Mouse (Mus musculus): Measurements from ENCODE around the gene Gm47969. TPM values are rescaled to one million over a fixed set of nuclear protein-coding genes. Genes with fewer than 3 reads are reported as not detected.
"Not testable (repeated sequence)": the region's sequence is repeated elsewhere in the genome, so short reads cannot be mapped to it uniquely, and the experiment has no call there.

Gm47969 gene
- not detected in 2 replicates for polyA plus RNA-seq (2015; fragmentation: Nextera tagmentation; extraction: Ambion mirVana)

DNA sequence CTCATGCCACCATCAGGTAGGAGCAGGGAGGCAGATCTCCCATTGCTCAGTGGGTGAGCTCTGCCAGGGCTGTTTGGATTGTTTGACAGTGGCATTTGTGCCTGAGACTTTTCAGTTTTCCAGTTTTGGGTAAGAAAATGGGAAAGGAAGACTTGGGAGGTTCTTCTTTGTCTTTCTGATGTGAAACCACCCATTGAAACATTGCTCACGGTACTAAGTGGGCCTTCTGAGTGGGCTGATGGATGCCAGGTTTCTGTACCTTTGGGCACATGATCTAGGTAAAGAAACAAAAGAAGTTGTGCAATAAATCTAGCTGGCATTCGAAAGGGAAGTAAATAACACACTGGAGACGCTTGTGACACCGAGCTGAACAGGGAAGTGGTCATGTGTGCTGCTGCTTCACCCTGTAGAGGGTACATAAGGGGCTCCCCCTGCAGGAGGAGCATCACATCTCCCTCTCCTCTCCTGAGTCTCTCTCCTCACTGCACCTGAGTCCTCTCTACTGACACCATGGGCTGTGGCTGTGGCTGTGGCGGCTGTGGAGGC is at the start of gene Gm47969:
Gene Gm47969 (plus strand): TSS at position 51 of the 546 bp plus-strand sequence.
- Histone ChIP-seq H3K27ac (no peak within 1 kb of the TSS), H3K4me1 (no peaks in the 10 kb centered on the region), H3K9me3 (replicated peaks) (no peaks in the 10 kb centered on the region), H3K27me3 (0 out of 2 replicates have a peak, but pooled peaks cover 3% of the 10 kb centered on the region), H3K4me3 (replicated peaks) (no peak within 1 kb of the TSS), H3K9ac (no peak within 1 kb of the TSS), H3K36me3 (no peaks in the 10 kb centered on the region), H3K4me2 (no peak within 1 kb of the TSS)
- no peak for ATAC-seq (replicated peaks; ENCODE audit: low FRiP score)
- 76% methylated on average over 5 of the region's 5 CpGs for WGBS

DNA sequence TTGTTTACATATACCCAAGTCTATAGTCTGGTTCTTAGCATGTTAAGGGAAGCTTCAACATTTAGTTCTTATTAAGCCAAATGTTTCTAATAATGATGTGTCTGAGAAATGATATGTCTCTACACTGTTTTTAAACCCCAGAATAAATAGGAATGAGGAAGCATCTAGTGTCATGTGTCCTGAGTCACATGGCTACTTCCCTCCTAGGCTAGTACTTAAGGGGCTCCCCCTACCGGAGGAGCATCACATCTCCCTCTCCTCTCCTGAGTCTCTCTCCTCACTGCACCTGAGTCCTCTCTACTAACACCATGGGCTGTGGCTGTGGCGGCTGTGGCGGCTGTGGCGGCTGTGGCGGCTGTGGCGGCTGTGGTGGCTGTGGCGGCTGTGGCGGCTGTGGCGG is 44.4 kb upstream of the Gm47969 start, which contains the start of gene Gm47959:
Gene Gm47959 (plus strand): TSS at position 243 of the 400 bp plus-strand sequence.
- not testable (repeated sequence) for H3K27me3 ChIP-seq; H3K27ac ChIP-seq; H3K4me2 ChIP-seq; H3K36me3 ChIP-seq; H3K9me3 ChIP-seq (replicated peaks); H3K4me1 ChIP-seq; ATAC-seq (replicated peaks; ENCODE audit: low FRiP score); H3K4me3 ChIP-seq (replicated peaks); H3K9ac ChIP-seq
- WGBS = 98% methylated on average over 9 of the region's 9 CpGs

DNA sequence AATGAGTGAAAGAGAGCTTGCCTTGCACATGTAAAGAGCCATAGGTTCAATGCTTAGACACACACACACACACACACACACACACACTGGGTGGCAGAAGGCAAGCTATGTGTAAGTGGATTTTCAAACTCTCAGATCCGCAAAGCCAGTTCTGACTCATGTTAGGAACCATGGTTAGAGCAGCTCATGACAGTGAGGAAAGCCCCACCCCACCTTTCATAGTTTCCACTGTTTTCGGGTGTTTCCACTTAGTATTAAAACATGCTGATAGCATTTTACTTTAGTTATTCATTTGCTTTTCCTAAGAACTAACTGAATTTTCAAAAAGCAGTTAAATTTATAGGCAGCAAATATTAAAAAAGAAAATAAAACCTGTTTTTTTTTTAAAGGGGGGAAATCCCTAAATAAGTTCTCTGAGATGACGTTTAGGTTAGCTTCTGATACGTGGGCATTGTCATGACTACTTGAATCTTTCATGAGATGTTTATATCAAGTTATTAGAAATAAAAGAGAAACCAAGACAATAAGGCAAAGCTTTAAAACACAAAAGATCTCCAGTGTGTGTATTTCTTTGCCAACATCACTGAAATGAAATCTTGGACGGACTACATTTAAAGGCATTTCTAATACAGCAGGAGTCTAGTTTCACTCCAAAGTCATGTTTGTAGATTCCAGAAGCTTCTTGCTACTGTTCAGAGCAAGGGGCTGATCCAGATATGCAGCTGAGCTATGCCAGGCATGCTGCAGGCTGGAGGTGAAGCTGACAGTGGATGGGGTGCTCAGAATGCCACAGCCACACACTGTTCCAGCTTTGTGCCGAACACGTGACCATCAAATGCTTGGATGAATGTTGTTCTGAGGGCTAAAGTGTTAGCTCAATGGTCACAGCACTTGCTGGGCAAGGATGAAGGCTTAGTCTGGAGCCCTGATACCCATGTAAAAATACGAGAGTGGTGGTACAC is 38.2 kb upstream of the Gm47969 start:
- Histone ChIP-seq H3K4me2 (no peak overlapping the region), H3K27me3 (no peaks in the 10 kb centered on the region), H3K9ac (no peak overlapping the region), H3K4me3 (replicated peaks) (no peak overlapping the region), H3K9me3 (replicated peaks) (no peaks in the 10 kb centered on the region), H3K27ac (no peak overlapping the region), H3K36me3 (no peaks in the 10 kb centered on the region), H3K4me1 (no peaks in the 10 kb centered on the region)
- no peak for ATAC-seq (replicated peaks; ENCODE audit: low FRiP score)
- 81% methylated on average over 8 of the region's 8 CpGs for WGBS

DNA sequence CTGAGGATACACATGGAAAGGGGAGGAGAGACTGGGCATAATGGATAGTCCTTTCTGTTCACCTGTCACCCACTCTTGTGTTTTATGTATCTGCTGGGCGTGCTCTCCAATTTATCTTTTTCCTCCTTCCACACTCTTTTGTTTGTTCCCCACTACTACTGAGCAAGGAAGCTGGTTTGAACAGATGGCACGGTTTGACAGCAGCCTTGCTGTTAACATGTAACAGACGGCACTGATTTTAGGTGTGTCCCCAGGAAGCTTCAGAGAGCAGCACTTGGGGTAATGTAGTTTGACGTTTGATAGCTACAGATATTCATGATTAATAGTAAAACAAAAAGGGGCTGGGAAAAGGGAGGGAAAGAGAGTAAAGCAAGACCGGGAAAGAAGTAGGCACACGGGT is 37.3 kb upstream of the Gm47969 start:
- Histone ChIP-seq H3K27me3 (no peaks in the 10 kb centered on the region), H3K9ac (no peak overlapping the region), H3K4me3 (replicated peaks) (no peak overlapping the region), H3K9me3 (replicated peaks) (no peaks in the 10 kb centered on the region), H3K27ac (no peak overlapping the region), H3K4me1 (no peaks in the 10 kb centered on the region), H3K36me3 (no peaks in the 10 kb centered on the region), H3K4me2 (no peak overlapping the region)
- WGBS = 65% methylated on average over 6 of the region's 6 CpGs
- no peak for ATAC-seq (replicated peaks; ENCODE audit: low FRiP score)

DNA sequence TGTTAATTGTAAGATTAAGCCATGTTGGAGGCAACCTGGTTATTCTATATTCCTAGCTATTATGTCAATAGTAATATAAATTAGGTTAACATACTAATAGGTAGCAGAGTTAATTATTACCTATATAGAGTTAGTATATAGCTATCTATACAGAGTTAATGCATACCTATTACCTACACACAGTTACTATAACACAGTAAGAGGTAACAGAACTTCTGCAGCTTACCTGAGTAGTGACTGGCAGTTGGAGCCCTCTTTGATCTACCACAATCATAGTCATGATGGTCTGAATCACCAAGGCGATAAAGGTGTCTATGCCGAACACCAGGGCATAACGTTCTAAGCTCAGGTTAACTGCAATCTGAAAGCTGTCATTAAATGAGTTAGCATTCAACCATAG is 30.3 kb upstream of the Gm47969 start:
- no peak overlapping the region for H3K4me2 ChIP-seq
- no peaks in the 10 kb centered on the region for H3K27me3 ChIP-seq
- 86% methylated on average over 3 of the region's 3 CpGs for whole genome bisulfite sequencing
- H3K9ac ChIP-seq = no peak overlapping the region
- no peak overlapping the region for H3K27ac ChIP-seq
- no peak overlapping the region for H3K4me3 ChIP-seq (replicated peaks)
- no peaks in the 10 kb centered on the region for H3K9me3 ChIP-seq (replicated peaks)
- no peak for ATAC-seq (replicated peaks; ENCODE audit: low FRiP score)
- no peaks in the 10 kb centered on the region for H3K36me3 ChIP-seq
- no peaks in the 10 kb centered on the region for H3K4me1 ChIP-seq

DNA sequence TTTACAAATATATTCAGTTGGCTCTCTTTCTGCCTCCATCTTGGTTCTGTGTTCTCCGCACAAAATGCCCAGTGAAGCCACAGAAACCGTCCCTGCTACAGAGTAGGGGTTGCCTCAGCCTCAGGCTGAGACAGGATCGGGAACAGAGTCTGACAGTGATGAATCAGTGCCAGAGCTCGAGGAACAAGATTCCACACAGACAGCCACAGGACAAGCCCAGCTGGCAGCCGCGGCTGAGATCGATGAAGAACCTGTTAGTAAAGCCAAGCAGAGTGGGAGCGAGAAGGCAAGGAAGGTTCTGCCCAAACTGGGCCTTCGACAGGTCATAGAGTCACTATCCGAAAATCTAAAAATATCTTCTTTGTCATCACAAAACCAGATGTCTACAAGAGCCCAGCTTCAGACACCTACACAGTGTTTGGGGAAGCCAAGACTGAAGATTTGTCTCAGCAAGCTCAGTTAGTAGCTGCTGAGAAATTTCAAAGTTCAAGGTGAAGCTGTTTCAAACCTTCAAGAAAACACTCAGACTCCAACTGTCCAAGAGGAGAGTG is 29.3 kb upstream of the Gm47969 start:
- Histone ChIP-seq H3K36me3 (no peaks in the 10 kb centered on the region), H3K4me1 (no peaks in the 10 kb centered on the region), H3K27me3 (no peaks in the 10 kb centered on the region), H3K27ac (no peak overlapping the region), H3K9ac (no peak overlapping the region), H3K4me3 (replicated peaks) (no peak overlapping the region), H3K4me2 (no peak overlapping the region), H3K9me3 (replicated peaks) (no peaks in the 10 kb centered on the region)
- WGBS = 81% methylated on average over 10 of the region's 10 CpGs
- ATAC-seq (replicated peaks; ENCODE audit: low FRiP score) = no peak

DNA sequence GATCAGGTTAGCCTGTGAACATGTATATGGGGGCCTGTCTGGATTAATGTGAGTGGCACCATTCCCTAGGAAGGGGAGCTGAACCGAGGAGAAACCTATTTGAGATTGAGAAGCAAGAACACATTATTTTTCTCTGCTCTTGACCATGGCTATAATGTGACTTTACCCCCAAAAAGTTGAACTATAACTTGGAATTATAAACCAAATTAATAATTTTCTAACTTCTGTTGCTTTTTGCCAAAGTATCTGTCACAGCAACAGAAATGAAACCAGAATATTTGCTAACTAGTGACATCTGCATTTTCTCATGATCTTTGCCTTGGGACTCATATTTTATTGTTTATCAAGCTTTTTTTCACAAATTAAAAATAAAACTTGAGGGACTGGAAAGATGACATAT is 28.2 kb upstream of the Gm47969 start:
- Histone ChIP-seq H3K27ac (no peak overlapping the region), H3K9ac (no peak overlapping the region), H3K9me3 (replicated peaks) (no peaks in the 10 kb centered on the region), H3K36me3 (no peaks in the 10 kb centered on the region), H3K4me2 (no peak overlapping the region), H3K4me3 (replicated peaks) (no peak overlapping the region), H3K27me3 (no peaks in the 10 kb centered on the region), H3K4me1 (no peaks in the 10 kb centered on the region)
- 70% methylated on average over 1 of the region's 1 CpGs for WGBS
- no peak for ATAC-seq (replicated peaks; ENCODE audit: low FRiP score)

DNA sequence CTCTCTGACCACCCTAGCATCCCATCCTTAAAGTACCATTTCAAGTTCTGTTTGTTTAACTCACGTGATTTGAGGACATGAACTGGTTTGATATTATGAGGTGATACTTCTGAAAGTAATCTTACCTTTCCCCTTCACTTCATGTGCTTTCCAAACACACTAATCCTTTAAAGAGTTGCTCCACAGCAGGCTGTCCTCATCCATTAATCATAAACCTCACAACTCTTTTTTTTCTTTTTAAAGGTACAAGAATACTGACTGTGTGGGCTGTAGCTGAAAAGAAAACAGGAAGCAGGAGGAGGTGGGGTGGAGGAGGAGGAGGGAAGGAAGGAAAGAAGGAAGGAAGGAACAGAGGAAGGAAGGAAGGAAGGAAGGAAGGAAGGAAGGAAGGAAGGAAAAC is 12.8 kb upstream of the Gm47969 start:
- WGBS = 67% methylated on average over 1 of the region's 1 CpGs
- H3K4me2 ChIP-seq = no peak overlapping the region
- H3K36me3 ChIP-seq = no peaks in the 10 kb centered on the region
- H3K9me3 ChIP-seq (replicated peaks) = no peaks in the 10 kb centered on the region
- H3K4me1 ChIP-seq = 0 out of 2 replicates have a peak, but pooled peaks cover 5% of the 10 kb centered on the region
- H3K4me3 ChIP-seq (replicated peaks) = no peak overlapping the region
- H3K27ac ChIP-seq = no peak overlapping the region
- H3K27me3 ChIP-seq = no peaks in the 10 kb centered on the region
- H3K9ac ChIP-seq = no peak overlapping the region
- ATAC-seq (replicated peaks; ENCODE audit: low FRiP score) = no peak

DNA sequence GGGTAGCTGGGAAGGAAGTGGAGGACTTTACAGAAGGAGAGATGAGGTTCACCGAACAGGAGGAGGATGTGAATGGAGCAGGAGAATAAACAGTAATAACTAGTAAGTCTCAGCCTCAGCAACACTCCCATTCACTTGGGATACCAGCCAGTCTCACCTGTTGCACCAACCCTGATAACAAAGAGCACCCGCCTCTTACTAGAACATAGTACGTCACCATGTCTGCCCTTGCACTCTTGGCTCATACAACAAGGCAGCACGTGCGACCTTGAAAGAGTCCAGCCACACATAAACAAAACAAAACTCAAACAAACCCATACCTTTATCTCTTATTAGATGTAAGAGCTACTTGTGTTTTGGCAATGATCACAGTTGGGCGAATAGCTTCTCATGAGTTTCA is 12.2 kb upstream of the Gm47969 start:
- ATAC-seq (replicated peaks; ENCODE audit: low FRiP score) = no peak
- H3K9ac ChIP-seq = no peak overlapping the region
- H3K4me3 ChIP-seq (replicated peaks) = no peak overlapping the region
- no peaks in the 10 kb centered on the region for H3K36me3 ChIP-seq
- H3K9me3 ChIP-seq (replicated peaks) = no peaks in the 10 kb centered on the region
- no peak overlapping the region for H3K27ac ChIP-seq
- H3K4me1 ChIP-seq = 0 out of 2 replicates have a peak, but pooled peaks cover 5% of the 10 kb centered on the region
- no peaks in the 10 kb centered on the region for H3K27me3 ChIP-seq
- H3K4me2 ChIP-seq = no peak overlapping the region
- WGBS = 85% methylated on average over 6 of the region's 6 CpGs

DNA sequence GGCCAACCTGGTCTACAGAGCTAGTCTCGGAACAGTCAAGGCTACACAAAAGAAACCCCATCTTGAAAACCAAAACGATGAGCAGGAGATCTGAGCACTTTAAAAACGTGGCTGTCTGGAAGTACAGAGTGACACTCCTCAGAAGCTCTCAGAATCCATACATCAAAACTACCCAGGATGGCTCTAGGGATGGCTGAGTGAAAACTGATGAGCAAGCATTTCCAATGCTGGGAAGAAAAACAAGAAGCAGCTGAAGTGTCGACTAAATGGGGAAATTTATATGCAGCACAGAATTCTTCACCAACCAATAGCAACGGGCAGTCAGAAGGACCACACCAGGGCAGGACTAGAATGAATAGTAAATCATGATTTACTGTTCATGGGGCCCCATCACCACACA is 10.2 kb upstream of the Gm47969 start:
- Histone ChIP-seq H3K9ac (no peak overlapping the region), H3K27ac (no peak overlapping the region), H3K4me3 (replicated peaks) (no peak overlapping the region), H3K9me3 (replicated peaks) (no peaks in the 10 kb centered on the region), H3K4me1 (0 out of 2 replicates have a peak, but pooled peaks cover 5% of the 10 kb centered on the region), H3K4me2 (no peak overlapping the region), H3K27me3 (no peaks in the 10 kb centered on the region), H3K36me3 (no peaks in the 10 kb centered on the region)
- ATAC-seq (replicated peaks; ENCODE audit: low FRiP score) = no peak
- 38% methylated on average over 5 of the region's 5 CpGs for WGBS

DNA sequence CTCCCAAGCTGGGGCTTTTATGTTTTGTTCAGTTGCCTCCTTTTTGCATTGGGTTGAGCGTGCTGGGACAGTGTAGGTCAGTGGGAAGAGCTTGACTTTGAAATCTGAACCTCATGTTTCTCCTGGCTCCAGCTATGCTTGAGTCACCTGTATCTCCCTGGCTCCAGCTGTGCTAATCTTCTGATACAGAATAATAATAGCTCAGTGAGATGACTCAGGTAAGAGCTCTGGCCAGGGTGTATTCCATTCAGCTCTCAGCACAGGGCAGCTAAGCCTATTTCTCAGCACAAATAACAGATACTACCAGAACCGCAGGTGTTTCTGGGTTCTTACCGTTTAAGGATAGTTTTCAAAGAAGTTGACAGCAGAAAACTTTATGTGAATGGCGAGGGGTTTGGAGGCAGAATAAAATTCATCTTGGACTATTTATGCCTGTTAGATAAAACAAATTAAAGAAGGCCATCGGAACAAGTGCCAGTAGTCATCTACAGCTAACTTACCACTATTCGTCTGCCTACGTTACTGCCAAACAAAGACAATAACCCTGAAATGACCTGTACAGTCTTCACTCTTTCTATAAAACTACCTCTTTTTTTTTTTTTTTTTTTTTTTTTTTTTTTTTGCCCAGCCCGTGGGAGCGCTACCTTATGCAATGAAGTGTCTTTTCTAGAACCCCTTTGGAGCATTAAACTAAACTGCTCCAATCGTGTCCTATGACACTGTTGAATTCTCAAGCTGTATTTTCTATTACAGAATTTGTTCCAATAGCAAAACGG is 7.7 kb upstream of the Gm47969 start:
- Histone ChIP-seq H3K36me3 (no peaks in the 10 kb centered on the region), H3K4me3 (replicated peaks) (no peak overlapping the region), H3K27ac (no peak overlapping the region), H3K9me3 (replicated peaks) (no peaks in the 10 kb centered on the region), H3K27me3 (no peaks in the 10 kb centered on the region), H3K4me1 (0 out of 2 replicates have a peak, but pooled peaks cover 5% of the 10 kb centered on the region), H3K4me2 (no peak overlapping the region), H3K9ac (no peak overlapping the region)
- WGBS = 75% methylated on average over 11 of the region's 11 CpGs
- ATAC-seq (replicated peaks; ENCODE audit: low FRiP score) = no peak
